ENCODE assay signal across 23 mouse cellular contexts in genomic region chr7:95084328-95084727, GRCm38 (mm10).
DNase-seq lines count a peak whose midpoint lies in the region; ATAC-seq lines count a peak whose summit lies in the region.
"Had no signal": no experiment of that assay in that cellular context is flagged by ENCODE, and none has a peak within 500 bp of the region (broad histone marks: within the 10 kb centered on the region; RNA-seq: fewer than 3 reads in every experiment).

No protein-coding gene starts in this region.

- no peak overlapping the region for H3K4me3 ChIP-seq in hindbrain, embryonic 11.5 days (ENCODE audit: low read depth, low read length)
- no peak overlapping the region for H3K4me3 ChIP-seq in hindbrain, embryonic 10.5 days
- H3K4me3 ChIP-seq in neural tube, embryonic 12.5 days, result no peak overlapping the region
- no peak overlapping the region for H3K4me3 ChIP-seq in neural tube, embryonic 15.5 days (replicated peaks)
- H3K4me3 ChIP-seq: embryonic facial prominence, embryonic 12.5 days; heart, embryonic 10.5 days had no signal

- intact Hi-C loops in heart, postnatal 25 days (cut with DNase I), result no loop called here

- no peak overlapping the region for H3K27ac ChIP-seq in hindbrain, embryonic 11.5 days (ENCODE audit: low read depth, low read length)
- no peak overlapping the region for H3K27ac ChIP-seq in hindbrain, embryonic 10.5 days
- no peak overlapping the region for H3K27ac ChIP-seq in neural tube, embryonic 12.5 days
- no peak overlapping the region for H3K27ac ChIP-seq in neural tube, embryonic 15.5 days (replicated peaks)
- H3K27ac ChIP-seq: embryonic facial prominence, embryonic 12.5 days; heart, embryonic 10.5 days had no signal

- no peaks in the 10 kb centered on the region for H3K4me1 ChIP-seq in hindbrain, embryonic 11.5 days (replicated peaks; ENCODE audit: control insufficient read depth, insufficient read depth, low read length)
- peaks cover under 1% of the 10 kb centered on the region; the same call in 1 of the 2 replicates for H3K4me1 ChIP-seq in hindbrain, embryonic 10.5 days (replicated peaks)
- no peaks in the 10 kb centered on the region for H3K4me1 ChIP-seq in neural tube, embryonic 12.5 days
- no peaks in the 10 kb centered on the region for H3K4me1 ChIP-seq in neural tube, embryonic 15.5 days
- H3K4me1 ChIP-seq: embryonic facial prominence, embryonic 12.5 days; heart, embryonic 10.5 days had no signal

- H3K9ac ChIP-seq in hindbrain, embryonic 11.5 days (ENCODE audit: low read depth, low read length), result no peak overlapping the region
- no peak overlapping the region for H3K9ac ChIP-seq in neural tube, embryonic 12.5 days
- no peak overlapping the region for H3K9ac ChIP-seq in neural tube, embryonic 15.5 days (replicated peaks)
- H3K9ac ChIP-seq: embryonic facial prominence, embryonic 12.5 days had no signal

- H3K36me3 ChIP-seq in hindbrain, embryonic 11.5 days (ENCODE audit: control insufficient read depth, insufficient read depth, low read length), result no peaks in the 10 kb centered on the region
- no peaks in the 10 kb centered on the region for H3K36me3 ChIP-seq in hindbrain, embryonic 10.5 days
- H3K36me3 ChIP-seq in neural tube, embryonic 12.5 days, result no peaks in the 10 kb centered on the region
- no peaks in the 10 kb centered on the region for H3K36me3 ChIP-seq in neural tube, embryonic 15.5 days
- H3K36me3 ChIP-seq: embryonic facial prominence, embryonic 12.5 days; G1E; heart, embryonic 10.5 days had no signal

- no peaks in the 10 kb centered on the region for H3K27me3 ChIP-seq in hindbrain, embryonic 11.5 days (ENCODE audit: control insufficient read depth, insufficient read depth, low read length)
- no peaks in the 10 kb centered on the region for H3K27me3 ChIP-seq in hindbrain, embryonic 10.5 days (ENCODE audit: insufficient read depth, poor library complexity, severe bottlenecking)
- no peaks in the 10 kb centered on the region for H3K27me3 ChIP-seq in neural tube, embryonic 12.5 days (replicated peaks)
- H3K27me3 ChIP-seq in neural tube, embryonic 15.5 days (replicated peaks), result no peaks in the 10 kb centered on the region
- H3K27me3 ChIP-seq: embryonic facial prominence, embryonic 12.5 days had no signal

- no peaks in the 10 kb centered on the region for H3K9me3 ChIP-seq in hindbrain, embryonic 11.5 days (ENCODE audit: control insufficient read depth, low read length)
- H3K9me3 ChIP-seq in hindbrain, embryonic 10.5 days, result no peaks in the 10 kb centered on the region
- no peaks in the 10 kb centered on the region for H3K9me3 ChIP-seq in neural tube, embryonic 12.5 days
- no peaks in the 10 kb centered on the region for H3K9me3 ChIP-seq in neural tube, embryonic 15.5 days (replicated peaks)
- H3K9me3 ChIP-seq: embryonic facial prominence, embryonic 12.5 days; heart, embryonic 10.5 days had no signal

- H3K4me2 ChIP-seq in hindbrain, embryonic 11.5 days (replicated peaks; ENCODE audit: low read depth, low read length), result no peak overlapping the region
- no peak overlapping the region for H3K4me2 ChIP-seq in neural tube, embryonic 12.5 days (replicated peaks)
- H3K4me2 ChIP-seq in neural tube, embryonic 15.5 days, result no peak overlapping the region
- H3K4me2 ChIP-seq: embryonic facial prominence, embryonic 12.5 days had no signal

- ATAC-seq in hindbrain, embryonic 11.5 days (ENCODE audit: low FRiP score), result peak; percentile 84
- ATAC-seq in neural tube, embryonic 12.5 days (ENCODE audit: low FRiP score, low read depth), result peak; percentile 83
- no peak; the same call in 1 of the 2 replicates for ATAC-seq in neural tube, embryonic 15.5 days (ENCODE audit: low FRiP score)
- ATAC-seq: CD4-positive, CD25-positive, alpha-beta regulatory T cell, adult 4 months; forebrain, embryonic 16.5 days; intestine, embryonic 16.5 days had no signal

- WGBS in hindbrain, embryonic 11.5 days, result 68% methylated on average over 2 of the region's 2 CpGs
- 84% methylated on average over 2 of the region's 2 CpGs for WGBS in hindbrain, embryonic 10.5 days
- 21% methylated on average over 2 of the region's 2 CpGs for WGBS in neural tube, embryonic 12.5 days
- 12% methylated on average over 2 of the region's 2 CpGs for WGBS in neural tube, embryonic 15.5 days

- peak; percentile 6 for DNase-seq in embryo, embryonic 10 days (ENCODE audit: low spot score)
- DNase-seq in embryo, embryonic 10.5 days (ENCODE audit: low spot score), result no peak
- peak; percentile 19 for DNase-seq in hindbrain, embryonic 11.5 days (ENCODE audit: low spot score)
- no peak for DNase-seq in hindbrain, embryonic 10.5 days (ENCODE audit: low spot score)
- DNase-seq in heart, postnatal 25 days (ENCODE audit: low spot score), result no peak
- DNase-seq: adrenal gland, adult 8-10 months; B cell, adult 2 months; cerebellum, adult 11-12 months; cerebellum, adult 9-11 months; cerebellum, postnatal 36 days; embryo, embryonic 11 days; gastrocnemius, postnatal 10 days; heart, adult 18-20 months; heart, postnatal 10 days; kidney, adult 2 months had no signal

Comparison
In these comparisons a context has a peak if more than half of its experiments do, and no peak if none do; other contexts are left out.
1. DNase-seq: peak in embryo, embryonic 10 days (single experiment) and hindbrain, embryonic 11.5 days (single experiment); none in embryo, embryonic 10.5 days (single experiment), hindbrain, embryonic 10.5 days (single experiment) and heart, postnatal 25 days (single experiment).